Comparison of ENCODE assay signal across 8 mouse cellular contexts in the genomic region with DNA sequence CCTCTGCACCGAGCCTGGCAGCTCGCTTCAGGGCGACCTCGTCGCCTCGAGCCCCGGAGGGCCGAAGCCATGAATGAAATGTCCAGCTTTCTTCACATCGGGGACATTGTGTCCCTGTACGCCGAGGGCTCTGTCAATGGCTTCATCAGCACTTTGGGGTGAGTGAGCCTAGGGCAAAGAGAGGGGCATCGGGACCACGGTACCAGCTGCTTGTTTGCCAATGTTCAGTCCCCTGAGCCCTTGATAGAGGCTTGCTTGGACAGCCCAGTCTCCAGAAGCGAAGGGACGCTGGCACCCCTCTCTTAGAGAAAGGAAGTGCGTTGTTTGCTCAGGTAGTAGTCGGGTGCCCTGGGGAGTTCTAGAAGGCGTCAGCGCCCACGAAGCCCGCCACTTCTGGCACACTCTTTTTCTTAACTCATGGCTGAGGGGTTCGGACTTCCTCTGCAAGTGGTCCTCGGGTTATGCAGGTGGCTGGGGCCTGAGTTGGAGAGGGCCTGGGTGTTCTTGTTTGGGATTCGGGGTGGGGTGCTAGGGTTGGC. TPM values are rescaled to one million over a fixed set of nuclear protein-coding genes. Genes with fewer than 3 reads are reported as not detected.
DNase-seq lines count a peak whose midpoint lies in the region; ATAC-seq and TF ChIP-seq lines count a peak whose summit lies in the region.

No protein-coding gene starts in this region.

- peak overlapping the region; percentile 63 for H3K4me3 ChIP-seq in kidney, embryonic 16.5 days (ENCODE audit: low read length)
- peak overlapping the region; percentile 49 for H3K4me3 ChIP-seq in hindbrain, embryonic 13.5 days
- peak overlapping the region; percentile 47 for H3K4me3 ChIP-seq in midbrain, embryonic 16.5 days (ENCODE audit: low read depth, low read length)

- ATAC-seq in kidney, embryonic 16.5 days (ENCODE audit: low FRiP score, low TSS enrichment): peak; percentile 13; the same call in 1 of the 2 replicates
- ATAC-seq in Patski: peak; percentile 23
- no peak for ATAC-seq in hindbrain, embryonic 13.5 days (ENCODE audit: low FRiP score)
- ATAC-seq in midbrain, embryonic 16.5 days: no peak

- H3K27ac ChIP-seq in kidney, embryonic 16.5 days (ENCODE audit: low read length): peak overlapping the region; percentile 91
- H3K27ac ChIP-seq in hindbrain, embryonic 13.5 days: no peak overlapping the region
- no peak overlapping the region for H3K27ac ChIP-seq in midbrain, embryonic 16.5 days (ENCODE audit: low read length)

- H3K27me3 ChIP-seq in kidney, embryonic 16.5 days (ENCODE audit: insufficient read depth, low read length): no peaks in the 10 kb centered on the region
- H3K27me3 ChIP-seq in Patski: no peaks in the 10 kb centered on the region
- H3K27me3 ChIP-seq in hindbrain, embryonic 13.5 days: peaks cover 74% of the 10 kb centered on the region
- peaks cover 41% of the 10 kb centered on the region for H3K27me3 ChIP-seq in midbrain, embryonic 16.5 days (ENCODE audit: control insufficient read depth, insufficient read depth, low read depth, low read length)

- TF ChIP-seq CTCF in Patski (IDR thresholded peaks at IDR 0.05): no peak

- H3K9ac ChIP-seq in kidney, embryonic 16.5 days (replicated peaks; ENCODE audit: low read length): peak overlapping the region; percentile 74
- H3K9ac ChIP-seq in hindbrain, embryonic 13.5 days: peak overlapping the region; percentile 66
- H3K9ac ChIP-seq in midbrain, embryonic 16.5 days (ENCODE audit: low read depth, low read length): peak overlapping the region; percentile 58

- DNase-seq in kidney, adult 11 months: no peak
- DNase-seq in Patski (ENCODE audit: low read depth, low spot score): no peak
- DNase-seq in ovary, postnatal 10 days (ENCODE audit: low spot score): no peak
- no peak for DNase-seq in left cerebral cortex, adult 11 months (ENCODE audit: low spot score)
- DNase-seq in kidney, postnatal 36 days: no peak

- in situ Hi-C loops in Patski (cut with MboI; ENCODE audit: low pct_unique_long_range_greater_than_20kb): no loop called here

- peaks cover 32% of the 10 kb centered on the region for H3K4me1 ChIP-seq in kidney, embryonic 16.5 days (ENCODE audit: insufficient read depth, low read length)
- peaks cover 26% of the 10 kb centered on the region for H3K4me1 ChIP-seq in hindbrain, embryonic 13.5 days (replicated peaks)
- peaks cover 6% of the 10 kb centered on the region; the same call in 1 of the 2 replicates for H3K4me1 ChIP-seq in midbrain, embryonic 16.5 days (ENCODE audit: control insufficient read depth, insufficient read depth, low read length)

- CTCF ChIA-PET in Patski (lab: Charles Lee): interaction anchor here (1.0 to 1.8 kb wide), 2 partner anchors 19 to 29 kb away, joined by 4 to 7 read pairs; no protein-coding TSS in a partner anchor

- WGBS in kidney, embryonic 16.5 days: 1% methylated on average over 24 of the region's 24 CpGs
- WGBS in hindbrain, embryonic 13.5 days: 2% methylated on average over 24 of the region's 24 CpGs
- WGBS in midbrain, embryonic 16.5 days: 2% methylated on average over 24 of the region's 24 CpGs

- POLR2A ChIA-PET in Patski (lab: Charles Lee): interaction anchor here (0.6 to 3.2 kb wide), 6 partner anchors 10 to 25 kb away, joined by 4 to 21 read pairs (median 6); no protein-coding TSS in a partner anchor

- no peaks in the 10 kb centered on the region for H3K9me3 ChIP-seq in kidney, embryonic 16.5 days (ENCODE audit: low read length)
- H3K9me3 ChIP-seq in hindbrain, embryonic 13.5 days: no peaks in the 10 kb centered on the region
- H3K9me3 ChIP-seq in midbrain, embryonic 16.5 days (replicated peaks; ENCODE audit: control insufficient read depth, low read length, poor library complexity, severe bottlenecking): no peaks in the 10 kb centered on the region

- peak overlapping the region; percentile 81 for H3K4me2 ChIP-seq in kidney, embryonic 16.5 days (replicated peaks; ENCODE audit: low read depth, low read length)
- peak overlapping the region; percentile 79 for H3K4me2 ChIP-seq in hindbrain, embryonic 13.5 days
- peak overlapping the region; percentile 78 for H3K4me2 ChIP-seq in midbrain, embryonic 16.5 days (ENCODE audit: low read length)

- no peaks in the 10 kb centered on the region for H3K36me3 ChIP-seq in kidney, embryonic 16.5 days (ENCODE audit: insufficient read depth, low read length)
- no peaks in the 10 kb centered on the region for H3K36me3 ChIP-seq in hindbrain, embryonic 13.5 days
- no peaks in the 10 kb centered on the region for H3K36me3 ChIP-seq in midbrain, embryonic 16.5 days (ENCODE audit: control insufficient read depth, insufficient read depth, low read length)

RNA-seq across cellular contexts. Expression of a gene that starts 0.5 kb away (rescaled TPM):
- polyA plus RNA-seq in kidney, embryonic 16.5 days (2015; fragmentation: Nextera tagmentation; extraction: Ambion mirVana): 9.3 and 9.6 TPM in 2 replicates
- 88.6 TPM for polyA plus RNA-seq in Patski (2021)
- polyA plus RNA-seq in hindbrain, embryonic 13.5 days (2015; fragmentation: Nextera tagmentation; extraction: Ambion mirVana): 1.1 and 1.2 TPM in 2 replicates
- polyA plus RNA-seq in midbrain, embryonic 16.5 days (2015; fragmentation: Nextera tagmentation; extraction: Ambion mirVana): 0.70 and 0.73 TPM in 2 replicates

RNA-seq across cellular contexts. Expression of a gene that starts 28.8 kb away (rescaled TPM):
- polyA plus RNA-seq in kidney, embryonic 16.5 days (2015; fragmentation: Nextera tagmentation; extraction: Ambion mirVana): 7.4 and 9.5 TPM in 2 replicates
- polyA plus RNA-seq in Patski (2021): 96.7 TPM
- polyA plus RNA-seq in hindbrain, embryonic 13.5 days (2015; fragmentation: Nextera tagmentation; extraction: Ambion mirVana): 2.5 and 3.1 TPM in 2 replicates
- polyA plus RNA-seq in midbrain, embryonic 16.5 days (2015; fragmentation: Nextera tagmentation; extraction: Ambion mirVana): 2.9 and 3.7 TPM in 2 replicates

Comparison
In these comparisons a context has a peak if more than half of its experiments do, and no peak if none do; other contexts are left out.
1. ATAC-seq: peak in kidney, embryonic 16.5 days (single experiment) and Patski (single experiment); none in hindbrain, embryonic 13.5 days (single experiment) and midbrain, embryonic 16.5 days (single experiment).
2. Peak in every context shown above with its lines, with median percentiles within 50 percentile points of each other: H3K4me2 ChIP-seq, H3K4me3 ChIP-seq and H3K9ac ChIP-seq.